Mouse (Mus musculus) gastrocnemius, adult 8-10 months (tissue): Measurements from ENCODE around the gene Olfr1123. TPM values are rescaled to one million over a fixed set of nuclear protein-coding genes. Genes with fewer than 3 reads are reported as not detected.
"Not testable (repeated sequence)": the region's sequence is repeated elsewhere in the genome, so short reads cannot be mapped to it uniquely, and the experiment has no call there.

Source experiments
- DNase-seq, 2 experiments: peaks; one replicate each; pipeline ENCODE4 v3.0.0; 2022; ENCODE audit warnings: low spot score in 2 of 2
- total RNA-seq, 4 experiments: library from RNA; stranded (reverse); gene quantifications; 2 replicates each; pipeline ENCODE4 v1.2.4; 2022

Gene Olfr1123
- total RNA-seq, result not detected

- DNase-seq, result no peak
These were observed at the start of gene Olfr1123 for GRCm38 (mm10) chr2:87416335-87416734. Gene Olfr1123, plus strand, starts transcription at chr2:87416635.

- no peak for DNase-seq
These were observed 46.8 kb upstream of the Olfr1123 start, which contains the start of gene Olfr1121 for GRCm38 (mm10) chr2:87369595-87369994. Gene Olfr1121, plus strand, starts transcription at chr2:87369895.

- no peak for DNase-seq
These were observed 44.7 kb upstream of the Olfr1123 start for GRCm38 (mm10) chr2:87371726-87372125.

GRCm38 (mm10) chr2:87383935-87384334 lies 32.5 kb upstream of the Olfr1123 start:
- DNase-seq, result no peak

- DNase-seq, result no peak
These were observed 30.9 kb upstream of the Olfr1123 start, which contains the start of gene Olfr1122 for GRCm38 (mm10) chr2:87385549-87385948. Gene Olfr1122, plus strand, starts transcription at chr2:87385849.

- not testable (repeated sequence) for DNase-seq
These were observed 22.8 kb upstream of the Olfr1123 start for GRCm38 (mm10) chr2:87393605-87394004.

- DNase-seq, result not testable (repeated sequence)
These were observed 21.7 kb upstream of the Olfr1123 start for GRCm38 (mm10) chr2:87394686-87395085.

- no peak for DNase-seq
These were observed 13.5 kb downstream of the Olfr1123 start, which contains the start of gene Olfr1124 for GRCm38 (mm10) chr2:87429975-87430374. Gene Olfr1124, plus strand, starts transcription at chr2:87430275.

GRCm38 (mm10) chr2:87437731-87438130 lies 21.3 kb downstream of the Olfr1123 start:
- DNase-seq, result no peak

GRCm38 (mm10) chr2:87453662-87454061 lies 37.2 kb downstream of the Olfr1123 start, which contains the start of gene Olfr1126:
Gene Olfr1126, plus strand, starts transcription at chr2:87453962.
- no peak for DNase-seq

GRCm38 (mm10) chr2:87461769-87462168 lies 45.3 kb downstream of the Olfr1123 start:
- no peak for DNase-seq

Other genes with a start within 250 kb of the Olfr1123 start
- not detected for gene Olfr1112, start 228.8 kb upstream of the Olfr1123 start, total RNA-seq
- not detected for gene Olfr1113, start 207.7 kb upstream of the Olfr1123 start, total RNA-seq
- gene Olfr1115, start 168.6 kb upstream of the Olfr1123 start, total RNA-seq, result not detected
- not detected for gene Olfr1116, start 149.1 kb upstream of the Olfr1123 start, total RNA-seq
- not detected for gene Olfr1118, start 109.1 kb upstream of the Olfr1123 start, total RNA-seq
- not detected for gene Olfr1120, start 61.8 kb upstream of the Olfr1123 start, total RNA-seq
- not detected for gene Olfr1121, start 46.7 kb upstream of the Olfr1123 start, total RNA-seq
- gene Olfr1122, start 30.8 kb upstream of the Olfr1123 start, total RNA-seq, result not detected
- gene Olfr1124, start 13.6 kb downstream of the Olfr1123 start, total RNA-seq, result not detected
- not detected for gene Olfr1126, start 37.3 kb downstream of the Olfr1123 start, total RNA-seq
- gene Pramel7, start 80.5 kb downstream of the Olfr1123 start, total RNA-seq, result not detected
- not detected for gene Pramel6, start 89.9 kb downstream of the Olfr1123 start, total RNA-seq
- gene Olfr153, start 115.2 kb downstream of the Olfr1123 start, total RNA-seq, result not detected
- gene Olfr1128, start 128.9 kb downstream of the Olfr1123 start, total RNA-seq, result not detected
- gene Olfr1129, start 157.3 kb downstream of the Olfr1123 start, total RNA-seq, result not detected
- not detected for gene Olfr1130, start 189.6 kb downstream of the Olfr1123 start, total RNA-seq
- not detected for gene Olfr1131, start 210.5 kb downstream of the Olfr1123 start, total RNA-seq
- gene Olfr1132, start 220.9 kb downstream of the Olfr1123 start, total RNA-seq, result not detected
- gene Olfr1133, start 230.7 kb downstream of the Olfr1123 start, total RNA-seq, result not detected
- not detected for gene Olfr1134, start 241.8 kb downstream of the Olfr1123 start, total RNA-seq